Comparison of ENCODE assay signal across 28 mouse cellular contexts in the genomic region with DNA sequence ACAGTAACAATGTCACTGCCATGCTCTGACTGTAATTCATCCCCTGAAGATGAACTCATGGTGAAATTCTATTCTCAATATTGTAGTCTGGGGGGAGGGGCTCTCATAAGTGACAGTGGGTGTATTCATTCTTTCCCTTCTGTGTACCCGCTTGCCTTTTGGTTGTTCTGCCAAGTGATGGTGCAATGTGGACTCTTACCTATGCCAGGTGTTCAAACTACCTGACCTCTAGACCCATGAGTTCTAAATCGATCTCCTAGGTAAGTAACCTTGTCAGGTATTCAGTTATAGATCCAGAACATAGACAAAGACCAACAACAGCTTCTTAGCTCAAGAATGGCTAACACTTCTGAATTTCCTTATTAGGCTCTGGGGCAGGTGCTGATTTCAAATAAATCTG. TPM values are rescaled to one million over a fixed set of nuclear protein-coding genes. Genes with fewer than 3 reads are reported as not detected.
DNase-seq lines count a peak whose midpoint lies in the region; ATAC-seq and TF ChIP-seq lines count a peak whose summit lies in the region.
"Had no signal": no experiment of that assay in that cellular context is flagged by ENCODE, and none has a peak within 500 bp of the region (broad histone marks: within the 10 kb centered on the region; RNA-seq: fewer than 3 reads in every experiment).

No protein-coding gene starts in this region.

- H3K9me3 ChIP-seq in liver, embryonic 11.5 days (ENCODE audit: control insufficient read depth, low read length): no peaks in the 10 kb centered on the region
- no peaks in the 10 kb centered on the region for H3K9me3 ChIP-seq in liver, embryonic 16.5 days (replicated peaks; ENCODE audit: control insufficient read depth, low read length)
- H3K9me3 ChIP-seq: embryonic facial prominence, embryonic 10.5 days; embryonic facial prominence, embryonic 12.5 days; forebrain, embryonic 13.5 days; forebrain, embryonic 15.5 days had no signal

- WGBS in heart, adult 2 months: 76% methylated on average over 2 of the region's 2 CpGs
- 21% methylated on average over 2 of the region's 2 CpGs for WGBS in liver, adult 2 months
- 76% methylated on average over 2 of the region's 2 CpGs for WGBS in liver, embryonic 11.5 days
- 26% methylated on average over 2 of the region's 2 CpGs for WGBS in liver, embryonic 16.5 days (ENCODE audit: insufficient replicate concordance)

- no peaks in the 10 kb centered on the region for H3K27me3 ChIP-seq in heart, adult 2 months (ENCODE audit: control insufficient read depth, insufficient read depth, low read length)
- no peaks in the 10 kb centered on the region for H3K27me3 ChIP-seq in liver, adult 2 months (ENCODE audit: control insufficient read depth, insufficient read depth, low read length)
- no peaks in the 10 kb centered on the region for H3K27me3 ChIP-seq in liver, embryonic 11.5 days (replicated peaks; ENCODE audit: control insufficient read depth, insufficient read depth, low read length)
- no peaks in the 10 kb centered on the region for H3K27me3 ChIP-seq in liver, embryonic 16.5 days (ENCODE audit: control insufficient read depth, insufficient read depth, low read depth, low read length)
- H3K27me3 ChIP-seq: CH12.LX; embryonic facial prominence, embryonic 12.5 days; forebrain, embryonic 13.5 days; forebrain, embryonic 15.5 days; Patski had no signal

- no peak for TF ChIP-seq EP300 in heart, adult 2 months (IDR thresholded peaks at IDR 0.05; ENCODE audit: insufficient read depth, low read depth, low read length)

- TF ChIP-seq POLR2A in heart, adult 2 months (IDR thresholded peaks at IDR 0.05; ENCODE audit: insufficient read depth, low read depth, low read length): no peak
- no peak for TF ChIP-seq POLR2A in liver, adult 2 months (IDR thresholded peaks at IDR 0.05; ENCODE audit: extremely low read depth, insufficient read depth, low read length)

- H3K4me1 ChIP-seq in heart, adult 2 months (ENCODE audit: control insufficient read depth, insufficient read depth, low read length): no peaks in the 10 kb centered on the region
- H3K4me1 ChIP-seq in liver, adult 2 months (ENCODE audit: control insufficient read depth, insufficient read depth, low read length): peaks cover 32% of the 10 kb centered on the region
- no peaks in the 10 kb centered on the region for H3K4me1 ChIP-seq in liver, embryonic 11.5 days (replicated peaks; ENCODE audit: control insufficient read depth, insufficient read depth, low read length)
- H3K4me1 ChIP-seq in liver, embryonic 16.5 days (ENCODE audit: control insufficient read depth, low read depth, low read length): peaks cover 3% of the 10 kb centered on the region; the same call in 1 of the 2 replicates
- H3K4me1 ChIP-seq: embryonic facial prominence, embryonic 12.5 days had no signal

- H3K9ac ChIP-seq in heart, adult 2 months (ENCODE audit: low read depth, low read length): no peak overlapping the region
- H3K9ac ChIP-seq in liver, adult 2 months (ENCODE audit: low read depth, low read length): peak overlapping the region; percentile 84
- no peak overlapping the region for H3K9ac ChIP-seq in liver, embryonic 11.5 days (ENCODE audit: low read depth, low read length)
- no peak overlapping the region for H3K9ac ChIP-seq in liver, embryonic 16.5 days (ENCODE audit: low read depth, low read length)
- H3K9ac ChIP-seq: embryonic facial prominence, embryonic 12.5 days; forebrain, embryonic 13.5 days; forebrain, embryonic 15.5 days had no signal

- intact Hi-C loops in heart, adult 2 months (cut with DNase I): no loop called here

- H3K79me2 ChIP-seq in heart, adult 2 months (replicated peaks; ENCODE audit: control insufficient read depth, insufficient read depth, low read length): no peaks in the 10 kb centered on the region
- no peaks in the 10 kb centered on the region for H3K79me2 ChIP-seq in liver, adult 2 months (ENCODE audit: control insufficient read depth, insufficient read depth, low read length)

- peak; percentile 22 for DNase-seq in heart, adult 11 months
- DNase-seq in heart, adult 2 months: no peak
- peak; percentile 100 for DNase-seq in liver, adult 2 months (ENCODE audit: extremely low read depth, low read depth, low spot score)
- DNase-seq in liver, embryonic 11.5 days (ENCODE audit: low spot score): no peak
- no peak for DNase-seq in liver
- DNase-seq: adrenal gland, adult 8-10 months; adrenal gland, postnatal 14 days; adrenal gland, postnatal 36 days; B cell, adult 2 months; cerebellum, adult 11-12 months; cerebellum, adult 2 months; cerebellum, adult 9-10 months; cerebellum, postnatal 10 days; cerebellum, postnatal 25 days had no signal

- no peak overlapping the region for H3K4me2 ChIP-seq in liver, embryonic 11.5 days
- H3K4me2 ChIP-seq in liver, embryonic 16.5 days (ENCODE audit: low read depth, low read length): no peak overlapping the region
- H3K4me2 ChIP-seq: embryonic facial prominence, embryonic 12.5 days; forebrain, embryonic 13.5 days; forebrain, embryonic 15.5 days had no signal

- H3K27ac ChIP-seq in heart, adult 2 months: no peak overlapping the region
- H3K27ac ChIP-seq in liver, adult 2 months (replicated peaks; ENCODE audit: insufficient read depth, low read depth, low read length): peak overlapping the region; percentile 100
- no peak overlapping the region for H3K27ac ChIP-seq in liver, embryonic 11.5 days (ENCODE audit: low read depth, low read length)
- no peak overlapping the region for H3K27ac ChIP-seq in liver, embryonic 16.5 days (ENCODE audit: low read length)
- H3K27ac ChIP-seq: embryonic facial prominence, embryonic 10.5 days; embryonic facial prominence, embryonic 12.5 days; forebrain, embryonic 13.5 days; forebrain, embryonic 15.5 days had no signal

- H3K4me3 ChIP-seq in heart, adult 2 months: no peak overlapping the region
- H3K4me3 ChIP-seq in liver, adult 2 months (ENCODE audit: insufficient read depth, low read depth, low read length): no peak overlapping the region
- no peak overlapping the region for H3K4me3 ChIP-seq in liver, embryonic 11.5 days (ENCODE audit: low read depth, low read length)
- H3K4me3 ChIP-seq in liver, embryonic 16.5 days (ENCODE audit: low read depth, low read length): no peak overlapping the region
- H3K4me3 ChIP-seq: embryonic facial prominence, embryonic 10.5 days; embryonic facial prominence, embryonic 12.5 days; forebrain, embryonic 13.5 days; forebrain, embryonic 15.5 days had no signal

- no peaks in the 10 kb centered on the region for H3K36me3 ChIP-seq in heart, adult 2 months (ENCODE audit: control insufficient read depth, insufficient read depth, low read length)
- peaks cover 68% of the 10 kb centered on the region for H3K36me3 ChIP-seq in liver, adult 2 months (ENCODE audit: control insufficient read depth, insufficient read depth, low read length)
- H3K36me3 ChIP-seq in liver, embryonic 11.5 days (ENCODE audit: control insufficient read depth, insufficient read depth, low read length): no peaks in the 10 kb centered on the region
- peaks cover 3% of the 10 kb centered on the region; the same call in 1 of the 2 replicates for H3K36me3 ChIP-seq in liver, embryonic 16.5 days (ENCODE audit: control insufficient read depth, insufficient read depth)
- H3K36me3 ChIP-seq: embryonic facial prominence, embryonic 10.5 days; embryonic facial prominence, embryonic 12.5 days; forebrain, embryonic 15.5 days; G1E had no signal

- no peak for ATAC-seq in liver, embryonic 11.5 days (replicated peaks; ENCODE audit: low FRiP score)
- peak; percentile 82 for ATAC-seq in liver, embryonic 16.5 days (ENCODE audit: low read depth)
- ATAC-seq: activated CD4-positive, CD25-positive, alpha-beta regulatory T cell, adult 4 months; CD4-positive, CD25-positive, alpha-beta regulatory T cell, adult 4 months; forebrain, embryonic 13.5 days; forebrain, embryonic 15.5 days; Patski had no signal

- TF ChIP-seq CTCF in heart, adult 2 months (IDR thresholded peaks at IDR 0.05): no peak
- TF ChIP-seq CTCF in liver, adult 2 months (IDR thresholded peaks at IDR 0.05; ENCODE audit: low read depth, low read length): no peak

RNA-seq across cellular contexts. Expression of gene Gm17662, which starts 18.8 kb away (rescaled TPM):
- not detected for total RNA-seq in heart, adult 2 months (2021)
- not detected in 2 replicates for polyA plus RNA-seq in heart, adult 2 months (2012; rRNA removed)
- not detected in 2 replicates for total RNA-seq in liver, adult 2 months (2014; rRNA removed)
- not detected in 2 replicates for polyA plus RNA-seq in liver, adult 2 months (2012; rRNA removed)
- polyA plus RNA-seq in liver, embryonic 11.5 days (2014; fragmentation: Nextera tagmentation; extraction: Ambion mirVana): not detected in 2 replicates
- not detected in 2 replicates for polyA plus RNA-seq in liver, embryonic 16.5 days (2015; fragmentation: Nextera tagmentation; extraction: Ambion mirVana)
- total RNA-seq: adrenal gland, adult 18-20 months; adrenal gland, adult 8-10 months; adrenal gland, postnatal 14 days; adrenal gland, postnatal 36 days; CH12.LX; G1E had no signal
- polyA plus RNA-seq: activated CD4-positive, CD25-positive, alpha-beta regulatory T cell, adult 4 months; CD4-positive, CD25-positive, alpha-beta regulatory T cell, adult 4 months; cerebellum, adult 2 months; cortical plate, adult 2 months; embryonic facial prominence, embryonic 10.5 days; embryonic facial prominence, embryonic 12.5 days; embryonic facial prominence, embryonic 14.5 days; forebrain, embryonic 11.5 days; forebrain, embryonic 13.5 days; forebrain, embryonic 15.5 days; G1E; Patski had no signal

RNA-seq across cellular contexts. Expression of gene C8a, which starts 37.9 kb away (rescaled TPM):
- total RNA-seq in heart, adult 2 months (2021): not detected
- not detected in 2 replicates for polyA plus RNA-seq in heart, adult 2 months (2012; rRNA removed)
- 231 and 250 TPM in 2 replicates for total RNA-seq in liver, adult 2 months (2014; rRNA removed)
- polyA plus RNA-seq in liver, adult 2 months (2012; rRNA removed): 56.6 and 71.3 TPM in 2 replicates
- 7.5 and 8.7 TPM in 2 replicates for polyA plus RNA-seq in liver, embryonic 11.5 days (2014; fragmentation: Nextera tagmentation; extraction: Ambion mirVana)
- polyA plus RNA-seq in liver, embryonic 16.5 days (2015; fragmentation: Nextera tagmentation; extraction: Ambion mirVana): 15.8 and 16.0 TPM in 2 replicates
- total RNA-seq: G1E had no signal
- polyA plus RNA-seq: activated CD4-positive, CD25-positive, alpha-beta regulatory T cell, adult 4 months; CD4-positive, CD25-positive, alpha-beta regulatory T cell, adult 4 months; embryonic facial prominence, embryonic 10.5 days; embryonic facial prominence, embryonic 12.5 days; embryonic facial prominence, embryonic 14.5 days; forebrain, embryonic 11.5 days; forebrain, embryonic 13.5 days; forebrain, embryonic 15.5 days; G1E; Patski had no signal

Comparison
In these comparisons a context has a peak if more than half of its experiments do, and no peak if none do; other contexts are left out.
1. DNase-seq: peak in heart, adult 11 months (single experiment) and liver, adult 2 months (single experiment); none in heart, adult 2 months (0 of 2), liver, embryonic 11.5 days (single experiment) and liver (single experiment).